Mouse (Mus musculus): Measurements from ENCODE around the gene Bche.
A peak's percentile ranks its signal among the peaks of the same experiment; 100 is the strongest.

Gene Bche

GRCm38 (mm10) chr3:73708410-73708714 lies at the start of gene Bche:
Bche (minus strand) TSS chr3:73708415.
- no peak for DNase-seq

- no peak for DNase-seq
These were observed 33.8 kb upstream of the Bche start for GRCm38 (mm10) chr3:73741998-73742397.

GRCm38 (mm10) chr3:73731677-73732076 lies 23.5 kb upstream of the Bche start:
- DNase-seq, result peak; percentile 12 to 45

- DNase-seq, result no peak
These were observed 21.3 kb upstream of the Bche start for GRCm38 (mm10) chr3:73729511-73729910.

GRCm38 (mm10) chr3:73725711-73726110 lies 17.5 kb upstream of the Bche start:
- DNase-seq, result no peak

- no peak for DNase-seq
These were observed 16.7 kb upstream of the Bche start for GRCm38 (mm10) chr3:73724869-73725268.

GRCm38 (mm10) chr3:73717610-73718284 lies 9.5 kb upstream of the Bche start:
- no peak for DNase-seq

GRCm38 (mm10) chr3:73709871-73710270 lies 1.7 kb upstream of the Bche start:
- peak; percentile 31 to 45 for DNase-seq

GRCm38 (mm10) chr3:73707461-73708409 lies 480 bp downstream of the Bche start:
- DNase-seq, result peak; percentile 43 to 52

- DNase-seq, result no peak
These were observed 1.7 kb downstream of the Bche start for GRCm38 (mm10) chr3:73706544-73706943.

GRCm38 (mm10) chr3:73698889-73699288 lies 9.3 kb downstream of the Bche start:
- DNase-seq, result no peak

- DNase-seq, result no peak
These were observed 34.9 kb downstream of the Bche start for GRCm38 (mm10) chr3:73673333-73673732.

- no peak for DNase-seq
These were observed 40.0 kb downstream of the Bche start for GRCm38 (mm10) chr3:73668172-73668571.

- no peak for DNase-seq
These were observed 40.7 kb downstream of the Bche start for GRCm38 (mm10) chr3:73667245-73668131.

GRCm38 (mm10) chr3:73650281-73650680 lies 57.9 kb downstream of the Bche start:
- DNase-seq, result no peak

GRCm38 (mm10) chr3:73647064-73647463 lies 61.2 kb downstream of the Bche start:
- DNase-seq, result no peak

GRCm38 (mm10) chr3:73611421-73611820 lies 96.8 kb downstream of the Bche start:
- no peak for DNase-seq

- no peak for DNase-seq
These were observed 116.3 kb downstream of the Bche start for GRCm38 (mm10) chr3:73591757-73592533.
